Mouse (Mus musculus) T-cell, adult 2 months (primary cell): Measurements from ENCODE around the gene 4931406C07Rik.

Source experiments
- DNase-seq: peaks from one replicate; pipeline ENCODE4 v3.0.0; 2022; ENCODE audit warnings: low spot score

4931406C07Rik gene

DNA sequence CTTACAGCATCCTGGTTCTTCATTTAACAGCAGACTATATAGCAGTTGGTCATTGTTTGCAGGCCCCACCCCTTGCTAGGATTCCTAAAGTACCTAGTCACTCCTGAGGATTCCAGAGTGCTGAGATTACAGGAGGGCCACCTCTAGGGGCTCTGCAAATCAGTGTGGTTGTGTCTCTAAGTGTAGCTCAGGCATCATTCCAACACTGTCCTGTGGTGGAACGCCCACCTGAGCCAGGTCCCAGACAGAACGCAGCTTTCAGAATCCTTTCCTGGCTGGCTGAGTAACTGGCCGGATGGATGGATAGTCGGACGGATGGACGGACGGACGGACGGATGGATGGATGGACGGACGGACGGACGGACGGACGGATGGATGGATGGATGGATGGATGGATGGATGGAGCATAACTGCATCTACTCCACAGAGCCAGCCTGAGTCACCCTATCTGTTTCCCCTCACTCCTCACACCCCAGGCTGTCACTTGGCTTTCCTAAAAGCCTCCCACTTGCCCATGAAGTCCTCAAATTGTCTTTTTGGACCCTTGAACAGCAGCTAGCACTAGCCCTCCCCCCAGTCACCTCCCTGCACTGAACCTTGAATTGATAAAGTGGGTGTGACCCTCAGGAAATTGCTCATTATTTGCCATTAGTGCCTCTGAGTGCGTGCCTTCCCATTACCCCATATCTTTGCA, 67.8 kb downstream of the 4931406C07Rik start:
- no peak for DNase-seq

- no peak for DNase-seq
Observed at GRCm38 (mm10) chr9:15237516-15238296, 68.5 kb downstream of the 4931406C07Rik start.

DNA sequence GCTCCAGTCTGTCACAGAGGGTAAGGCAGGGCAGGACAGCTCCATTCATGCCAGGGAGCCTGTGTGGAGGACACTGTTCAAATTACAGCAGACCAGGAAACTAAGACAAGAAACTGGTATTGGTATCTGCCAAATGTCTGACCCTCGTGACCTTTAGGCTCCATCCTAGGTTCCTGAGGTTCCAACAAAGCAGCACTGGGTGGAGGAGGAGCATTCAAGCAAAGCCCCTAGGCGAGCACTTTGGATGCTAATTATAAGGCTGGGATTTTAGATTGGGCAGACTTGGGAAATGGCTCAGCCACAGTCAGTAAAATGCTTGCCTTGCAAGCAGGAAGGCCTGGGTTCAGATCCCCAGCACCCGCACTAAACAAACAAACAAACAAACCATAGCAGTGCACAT, 70.3 kb downstream of the 4931406C07Rik start:
- no peak for DNase-seq

GRCm38 (mm10) chr9:15233604-15234003, 72.6 kb downstream of the 4931406C07Rik start:
- no peak for DNase-seq
